Mouse (Mus musculus) MN1 (cell line): Measurements from ENCODE around the gene Nfix.

ENCODE experiments used
- DNase-seq: peaks from one replicate; pipeline ENCODE4 v3.0.0-alpha.2; 2016; ENCODE audit warnings: low spot score

Nfix gene

DNA sequence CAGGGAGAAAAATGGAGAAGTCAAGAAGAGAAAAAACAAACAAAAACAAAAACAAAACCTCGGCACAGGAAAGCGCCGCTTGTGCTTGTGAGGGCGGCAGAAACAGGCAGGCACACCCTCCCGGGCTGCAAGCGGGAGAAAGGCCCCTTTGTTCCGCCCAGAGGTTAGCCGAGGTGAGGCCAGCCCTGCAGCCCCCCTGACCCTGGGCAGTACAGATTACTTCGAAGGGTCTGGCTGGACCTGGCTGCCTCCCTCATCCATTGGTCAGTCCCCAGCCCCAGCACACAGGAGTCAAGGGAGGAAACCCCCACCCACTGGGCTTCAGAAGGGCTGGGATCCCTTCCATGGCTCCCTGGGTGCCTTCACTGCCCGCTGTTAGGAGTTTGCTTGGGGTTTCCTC, 61.9 kb downstream of the Nfix start:
- DNase-seq: no peak

DNA sequence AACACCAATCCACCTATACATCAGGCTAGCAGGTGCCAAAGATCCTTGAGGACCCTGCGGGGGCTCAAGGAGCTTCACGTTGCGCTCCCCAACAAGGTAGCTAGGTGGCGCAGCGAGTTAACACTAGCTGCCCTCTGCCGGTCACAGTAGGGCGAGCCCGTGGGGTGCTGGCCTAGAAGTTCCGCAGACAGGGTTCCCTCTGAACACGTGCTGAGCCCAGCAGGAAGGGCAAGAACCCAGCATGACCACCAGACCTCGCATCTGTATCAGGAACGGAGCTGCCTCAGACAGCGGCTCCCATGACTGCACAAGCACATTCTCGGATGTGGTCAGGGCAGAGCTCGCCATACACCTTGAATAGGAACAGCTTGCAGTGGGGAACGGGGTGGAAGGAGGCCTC, 62.5 kb downstream of the Nfix start:
- peak; percentile 92 for DNase-seq

- no peak for DNase-seq
Measured at GRCm38 (mm10) chr8:84736521-84736920, 63.6 kb downstream of the Nfix start.

DNA sequence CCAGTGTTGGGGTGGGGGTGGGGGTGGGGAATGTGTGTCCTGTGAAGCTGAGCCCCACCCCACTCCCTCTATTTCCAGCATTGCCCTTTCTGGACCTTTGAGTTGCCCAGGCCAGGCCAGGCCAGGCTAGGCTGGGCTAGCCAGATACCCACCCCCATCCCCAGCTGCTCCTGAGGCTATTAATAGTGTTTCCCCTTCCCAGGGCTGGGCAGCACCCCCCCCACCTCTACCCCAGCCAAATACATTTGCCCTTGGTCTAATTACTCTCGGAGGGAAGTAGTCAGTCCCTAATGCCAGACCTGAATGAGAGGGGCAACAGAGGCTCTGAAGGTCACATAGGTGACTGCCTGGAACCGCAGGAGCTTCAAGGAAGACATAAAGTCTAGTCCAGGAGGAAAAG, 64.5 kb downstream of the Nfix start:
- no peak for DNase-seq

DNA sequence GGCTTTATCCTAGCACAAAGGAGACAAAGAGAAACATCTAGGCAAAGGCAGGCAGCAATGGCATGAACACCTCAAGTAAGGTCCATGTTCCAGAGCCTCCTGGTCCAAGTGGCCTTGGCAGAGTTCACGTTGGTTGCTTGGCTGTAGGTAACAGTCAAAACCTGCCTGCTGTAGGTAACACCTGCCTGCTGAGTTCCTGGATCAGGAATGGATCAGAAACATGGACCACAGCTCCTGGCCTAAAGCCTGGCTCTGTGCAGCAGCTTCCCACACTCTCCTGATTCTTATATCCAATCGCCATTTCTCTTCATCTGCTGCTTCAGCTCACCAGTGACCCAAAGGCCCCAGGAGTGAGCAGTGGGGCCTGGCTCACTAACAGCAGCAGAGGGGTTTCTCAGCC, 65.5 kb downstream of the Nfix start:
- no peak for DNase-seq

- no peak for DNase-seq
Measured at GRCm38 (mm10) chr8:84733959-84734358, 66.2 kb downstream of the Nfix start.

DNA sequence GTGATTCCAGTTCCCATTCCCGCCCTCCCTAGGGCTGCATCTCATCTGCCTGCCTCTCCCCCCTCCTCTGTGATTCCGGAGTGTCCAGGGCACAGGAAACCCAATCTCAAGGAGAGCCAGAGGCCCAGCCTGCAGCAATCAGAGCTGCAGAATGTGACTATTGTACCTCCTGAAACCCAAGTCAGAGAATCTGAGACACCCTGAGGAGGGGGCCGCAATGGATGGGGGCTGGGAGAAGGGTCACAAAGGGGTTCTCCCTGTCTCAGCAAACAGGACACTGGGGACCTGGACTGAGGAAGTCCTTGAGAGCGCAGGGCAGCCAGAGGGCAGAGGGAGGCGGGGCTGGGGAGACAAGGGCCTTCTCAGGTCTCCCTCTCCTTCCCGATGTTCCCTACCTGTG, 67.1 kb downstream of the Nfix start:
- no peak for DNase-seq

DNA sequence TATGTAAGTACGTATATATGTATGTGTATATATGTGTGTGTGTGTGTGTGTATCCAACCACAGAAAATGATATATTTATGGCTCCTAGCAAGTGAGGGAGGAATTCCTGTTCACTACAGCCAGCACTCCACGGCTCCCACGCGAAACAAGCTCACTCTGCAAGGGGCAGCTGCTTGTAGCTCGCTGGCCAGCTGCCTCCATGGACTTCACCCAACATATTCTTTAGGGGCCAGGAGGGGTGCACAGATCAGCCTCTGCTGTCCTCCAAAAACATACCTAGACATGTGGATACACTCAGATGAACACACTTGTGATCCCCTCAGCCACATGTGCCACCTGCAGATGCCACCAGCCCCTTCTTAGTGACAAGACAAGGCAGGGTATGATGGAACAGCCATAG, 67.6 kb downstream of the Nfix start:
- DNase-seq: no peak

DNA sequence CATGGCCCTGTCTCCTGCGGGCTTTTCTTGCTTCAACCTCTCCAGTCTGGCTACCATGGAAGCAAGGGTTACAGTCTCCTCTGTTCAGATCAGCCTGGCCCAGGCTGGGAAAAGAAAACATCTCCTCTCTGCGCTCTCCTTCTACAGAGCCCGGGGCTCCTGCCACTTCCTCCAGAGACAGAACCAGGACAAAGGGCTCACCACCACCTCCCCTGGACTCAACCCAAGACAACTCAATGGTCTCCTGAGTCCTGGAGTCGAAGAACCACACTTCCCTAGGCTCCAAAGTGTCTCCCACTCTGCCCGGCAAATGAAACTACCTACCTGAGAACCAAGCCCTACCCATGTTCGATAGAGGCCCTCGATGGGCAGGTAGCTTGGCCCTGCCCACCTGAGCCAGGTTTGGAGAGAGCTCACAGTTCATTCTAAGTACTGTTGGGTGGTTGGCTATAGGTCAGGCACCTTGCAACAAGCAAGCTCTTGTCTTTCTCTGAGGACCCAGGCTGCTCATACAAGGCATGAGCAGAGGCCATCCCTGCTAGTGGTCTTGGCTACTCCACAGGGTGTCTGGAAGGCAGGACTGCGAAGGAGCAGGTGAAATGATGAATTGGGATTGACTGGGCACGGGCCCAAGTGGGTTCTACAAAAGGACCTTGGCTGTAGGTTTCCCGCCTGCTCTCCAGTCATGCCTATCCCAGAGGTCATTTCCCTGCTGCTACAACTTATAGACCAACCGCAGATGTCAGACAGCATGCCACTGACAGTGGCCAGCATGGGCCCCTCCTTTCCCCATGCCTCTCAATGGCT, 68.6 kb downstream of the Nfix start:
- DNase-seq: no peak

GRCm38 (mm10) chr8:84730541-84731370, 69.4 kb downstream of the Nfix start:
- peak; percentile 57 for DNase-seq

DNA sequence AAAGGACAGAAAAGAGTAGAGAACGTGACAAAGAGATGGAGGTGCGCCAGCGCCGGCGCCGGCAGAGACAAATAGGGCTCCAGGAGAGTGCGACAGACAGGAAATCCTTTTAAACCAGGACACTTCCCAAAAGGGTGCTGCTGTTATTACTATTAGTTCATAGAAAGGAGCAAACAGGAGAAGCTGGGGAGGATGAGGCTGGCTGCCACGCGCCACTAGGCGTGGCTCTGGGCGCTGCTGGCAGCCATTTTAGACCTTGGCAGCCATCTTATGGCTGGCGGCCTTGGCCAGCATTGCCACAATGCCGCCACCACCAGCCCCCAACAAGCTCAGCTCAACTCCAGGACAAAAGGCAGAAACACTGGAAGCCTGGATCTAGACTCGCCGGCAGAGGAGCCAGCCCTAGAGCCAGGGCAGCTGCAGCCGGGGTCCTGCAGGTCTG, 70.2 kb downstream of the Nfix start:
- no peak for DNase-seq

DNA sequence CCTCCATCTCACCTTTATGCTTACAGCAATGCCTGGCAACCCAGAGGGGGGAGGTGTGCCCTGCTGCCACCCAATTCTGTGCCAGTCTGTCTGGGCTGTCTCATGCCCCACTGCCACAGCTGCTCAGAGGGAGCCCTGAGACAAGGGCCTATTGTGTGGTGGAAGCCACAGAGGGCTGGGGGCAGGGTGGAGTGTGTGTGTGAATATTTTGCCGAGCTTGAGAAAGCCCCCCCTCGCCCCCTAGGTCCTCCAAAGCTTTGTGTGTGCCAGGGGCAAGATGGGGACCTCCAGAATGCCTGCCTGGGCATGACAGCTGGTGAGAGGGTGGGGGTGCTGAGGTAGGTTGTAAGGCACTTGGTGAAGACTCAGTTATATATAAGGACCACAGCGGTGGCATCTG, 71.7 kb downstream of the Nfix start:
- DNase-seq: no peak

GRCm38 (mm10) chr8:84725941-84726259, 74.2 kb downstream of the Nfix start:
- DNase-seq: peak; percentile 67

GRCm38 (mm10) chr8:84725246-84725940, 74.8 kb downstream of the Nfix start:
- DNase-seq: no peak

DNA sequence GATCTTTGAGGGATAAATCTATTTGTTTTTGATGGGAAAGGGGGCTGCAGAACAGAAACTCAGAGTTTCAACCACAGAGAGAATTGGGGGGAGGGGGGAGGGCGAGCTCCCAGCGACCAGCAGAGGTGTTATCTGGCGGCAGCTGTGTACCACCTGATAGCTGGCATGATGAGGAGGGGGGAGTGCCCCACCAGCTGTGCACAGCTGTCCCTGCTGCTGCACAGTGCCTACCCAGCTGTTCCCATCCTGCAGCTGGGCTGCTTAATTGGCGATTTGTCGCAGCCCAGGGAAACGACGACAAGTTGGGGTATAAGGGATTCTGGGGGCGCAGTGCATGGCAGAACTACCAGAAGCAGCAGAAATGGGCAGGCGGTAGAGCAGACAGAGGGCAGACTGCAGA, 75.5 kb downstream of the Nfix start:
- DNase-seq: no peak

- no peak for DNase-seq
Measured at GRCm38 (mm10) chr8:84723571-84723900, 76.6 kb downstream of the Nfix start.

- peak; percentile 93 for DNase-seq
Measured at GRCm38 (mm10) chr8:84722850-84723570, 77.1 kb downstream of the Nfix start, which contains the start of gene G430095P16Rik. TSS of gene G430095P16Rik (plus strand) at chr8:84723007.

DNA sequence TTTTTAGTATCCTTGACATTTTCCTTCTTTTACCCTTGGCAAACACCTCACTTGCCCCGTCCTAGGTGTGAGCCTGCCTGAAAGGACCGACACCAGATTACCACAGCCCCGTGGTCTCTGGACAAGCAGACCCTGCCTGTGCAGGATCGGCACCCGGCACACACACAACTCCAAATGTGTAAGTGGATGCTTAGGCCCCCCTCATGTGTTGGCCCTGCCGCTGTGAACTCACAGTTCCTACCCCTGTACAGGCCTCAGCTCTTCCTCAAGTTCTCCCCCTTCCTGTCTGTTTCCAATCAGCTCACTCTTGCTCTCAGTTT, 77.7 kb downstream of the Nfix start:
- DNase-seq: no peak

DNA sequence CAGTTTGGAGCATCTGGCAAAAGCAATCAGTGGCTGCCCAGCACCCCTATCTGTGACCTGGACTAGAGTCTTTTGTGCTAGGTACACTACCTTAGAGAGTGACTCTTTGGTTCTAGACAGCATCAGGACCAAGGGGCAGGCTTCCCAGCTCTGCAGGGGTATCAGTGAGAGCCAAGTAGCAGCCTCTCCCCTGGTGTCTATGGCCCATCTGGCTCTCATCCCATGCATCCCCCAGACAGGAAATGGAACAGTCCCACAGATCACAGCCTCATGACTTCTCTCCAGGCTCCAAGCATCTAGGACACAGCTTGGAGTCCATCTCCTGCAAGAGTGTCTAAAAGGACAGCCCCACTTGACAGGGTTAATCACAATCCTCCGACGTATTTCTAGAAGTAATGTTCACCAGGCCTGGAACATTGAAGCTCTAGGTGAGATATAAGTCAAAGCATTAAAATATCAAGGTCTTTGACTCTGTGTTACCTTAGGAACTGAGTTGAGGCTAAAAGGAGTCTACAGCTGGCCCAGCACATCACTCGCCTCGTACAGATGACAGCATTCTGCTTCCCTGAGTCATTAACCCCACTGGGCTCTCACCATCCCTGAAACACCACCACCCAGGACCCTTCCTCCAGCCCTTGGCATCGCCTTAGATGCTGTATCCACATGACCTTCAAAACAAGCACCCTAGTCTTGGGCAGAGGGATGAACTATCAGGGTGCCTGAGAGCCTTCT, 81.0 kb downstream of the Nfix start:
- no peak for DNase-seq

DNA sequence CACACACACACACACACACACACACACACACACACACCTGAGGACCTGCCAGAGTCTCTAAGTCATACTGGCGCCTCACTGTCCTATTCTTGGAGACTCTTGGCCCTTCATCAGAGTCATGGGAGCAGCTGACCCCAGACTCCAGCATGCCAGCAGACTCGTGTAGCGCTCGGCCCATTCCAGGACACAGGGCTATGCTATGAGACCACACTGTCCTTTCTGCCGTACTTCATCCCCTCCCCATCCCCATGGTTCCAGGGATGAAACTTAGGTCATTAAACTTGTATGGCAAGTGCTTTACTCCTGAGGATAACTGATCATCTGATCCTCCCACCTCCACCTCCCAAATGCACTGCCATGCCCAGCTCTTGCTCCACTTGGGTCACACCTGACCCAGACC, 81.7 kb downstream of the Nfix start:
- DNase-seq: no peak

DNA sequence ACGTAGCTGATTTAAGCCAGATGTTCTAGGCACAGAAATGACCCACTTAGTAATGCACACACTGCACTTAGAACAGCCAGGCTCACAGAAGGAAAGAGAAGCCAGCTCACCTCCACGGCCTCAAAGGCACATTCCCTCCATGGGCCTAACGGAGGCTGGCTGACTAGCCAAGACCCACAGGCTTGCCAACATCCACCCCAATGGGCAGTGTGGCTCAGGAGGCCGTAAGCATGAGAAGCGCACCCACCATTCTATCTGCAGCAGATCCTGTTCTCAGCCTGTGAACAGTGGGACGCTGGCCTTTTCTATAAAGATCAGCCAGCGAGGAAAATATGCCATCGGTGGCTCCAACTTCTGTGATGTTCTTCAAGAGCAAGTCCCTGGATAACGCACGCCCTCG, 83.4 kb downstream of the Nfix start:
- no peak for DNase-seq
